Mouse (Mus musculus) right cerebral cortex, postnatal 10 days (tissue): ENCODE data around the gene Emc10.
A peak's percentile ranks its signal among the peaks of the same experiment; 100 is the strongest.

Source experiments
- DNase-seq, 2 experiments: peaks; one replicate each; pipeline ENCODE4 v3.0.0; 2021; ENCODE audit warnings: low spot score in 2 of 2

The Emc10 gene

GRCm38 (mm10) chr7:44525126-44525832 is 28.9 kb upstream of the Emc10 start:
- DNase-seq: peak; percentile 66 to 75

GRCm38 (mm10) chr7:44524502-44524901 is 28.2 kb upstream of the Emc10 start, which contains the start of gene Mybpc2:
Gene Mybpc2, minus strand, starts transcription at chr7:44524656.
- no peak for DNase-seq

- DNase-seq: no peak
These were observed 26.7 kb upstream of the Emc10 start for GRCm38 (mm10) chr7:44523056-44523455.

GRCm38 (mm10) chr7:44521710-44522109 is 25.4 kb upstream of the Emc10 start:
- DNase-seq: peak in 1 of 2 experiments; percentile 67

GRCm38 (mm10) chr7:44520990-44521389 is 24.7 kb upstream of the Emc10 start:
- DNase-seq: no peak

GRCm38 (mm10) chr7:44519240-44519913 is 23.0 kb upstream of the Emc10 start:
- DNase-seq: no peak

- DNase-seq: no peak
These were observed 11.2 kb upstream of the Emc10 start for GRCm38 (mm10) chr7:44507491-44507890.

GRCm38 (mm10) chr7:44501563-44502115 is 5.3 kb upstream of the Emc10 start:
- DNase-seq: peak; percentile 71 to 84

- no peak for DNase-seq
These were observed 3.7 kb upstream of the Emc10 start for GRCm38 (mm10) chr7:44500046-44500445.

GRCm38 (mm10) chr7:44498922-44499321 is 2.6 kb upstream of the Emc10 start:
- DNase-seq: no peak

- peak; percentile 47 to 62 for DNase-seq
These were observed 1.2 kb upstream of the Emc10 start for GRCm38 (mm10) chr7:44497361-44498055.

- no peak for DNase-seq
These were observed 411 bp upstream of the Emc10 start for GRCm38 (mm10) chr7:44496771-44497109.

GRCm38 (mm10) chr7:44495086-44495485 is 1.2 kb downstream of the Emc10 start:
- DNase-seq: peak in 1 of 2 experiments; percentile 56

- DNase-seq: no peak
These were observed 1.6 kb downstream of the Emc10 start for GRCm38 (mm10) chr7:44494681-44495080.

- peak in 1 of 2 experiments; percentile 26 for DNase-seq
These were observed 4.0 kb downstream of the Emc10 start for GRCm38 (mm10) chr7:44492166-44492826.

- DNase-seq: no peak
These were observed 4.9 kb downstream of the Emc10 start for GRCm38 (mm10) chr7:44491391-44491790.

GRCm38 (mm10) chr7:44490281-44490680 is 6.0 kb downstream of the Emc10 start:
- DNase-seq: peak; percentile 28 to 29

GRCm38 (mm10) chr7:44488545-44488944 is 7.8 kb downstream of the Emc10 start:
- DNase-seq: peak; percentile 25 to 26

GRCm38 (mm10) chr7:44487936-44488335 is 8.4 kb downstream of the Emc10 start:
- DNase-seq: peak in 1 of 2 experiments; percentile 22

GRCm38 (mm10) chr7:44486927-44487575 is 9.3 kb downstream of the Emc10 start:
- DNase-seq: peak; percentile 32 to 50

GRCm38 (mm10) chr7:44485572-44486195 is 10.6 kb downstream of the Emc10 start:
- peak in 1 of 2 experiments; percentile 24 for DNase-seq
